Mouse (Mus musculus) heart, postnatal 0 days (tissue): ENCODE measurements around the gene Gnao1. TPM values are rescaled to one million over a fixed set of nuclear protein-coding genes. Genes with fewer than 3 reads are reported as not detected.

Source experiments
- ATAC-seq: fragments of 200-750 bp; cut with Nextera tagmentation; 2 replicates; pipeline ENCODE4 v1.8.0; 2017; ENCODE audit warnings: low read depth, moderate number of reproducible peaks, moderate library complexity; ENCODE audit not compliant: insufficient read depth
- DNase-seq: peaks from one replicate; pipeline ENCODE4 v3.0.0-alpha.2; 2016; ENCODE audit warnings: low spot score
- H3K27ac ChIP-seq: fragments of 300-500 bp; sonication (generic); 2 replicates; pipeline ENCODE4 v1.5.1; 2014; ENCODE audit warnings: low read depth, mild to moderate bottlenecking
- H3K27me3 ChIP-seq: fragments of 300-500 bp; sonication (generic); 2 replicates; pipeline ENCODE4 v1.6.1; 2014; ENCODE audit warnings: low read length, mixed read lengths; ENCODE audit not compliant: control insufficient read depth, insufficient read depth
- H3K36me3 ChIP-seq: fragments of 300-500 bp; sonication (generic); replicated peaks from 2 replicates; pipeline ENCODE4 v1.6.1; 2014; ENCODE audit warnings: low read length, mixed read lengths; ENCODE audit not compliant: control insufficient read depth, insufficient read depth
- H3K4me1 ChIP-seq: fragments of 300-500 bp; sonication (generic); 2 replicates; pipeline ENCODE4 v1.6.1; 2014; ENCODE audit warnings: antibody characterized with exemption; ENCODE audit not compliant: control insufficient read depth, insufficient read depth
- H3K4me2 ChIP-seq: fragments of 300-500 bp; sonication (generic); 2 replicates; pipeline ENCODE4 v1.6.1; 2014; ENCODE audit warnings: low read depth, mild to moderate bottlenecking, low read length, moderate library complexity
- H3K4me3 ChIP-seq: fragments of 300-500 bp; sonication (generic); 2 replicates; pipeline ENCODE4 v1.5.1; 2014; ENCODE audit warnings: low read depth, low read length
- H3K9ac ChIP-seq: fragments of 300-500 bp; sonication (generic); replicated peaks from 2 replicates; pipeline ENCODE4 v1.6.1; 2014; ENCODE audit warnings: low read depth, low read length, mixed read lengths
- H3K9me3 ChIP-seq: fragments of 300-500 bp; sonication (generic); replicated peaks from 2 replicates; pipeline ENCODE4 v1.6.1; 2016; ENCODE audit warnings: low read length; ENCODE audit not compliant: control insufficient read depth
- CTCF ChIP-seq: IDR thresholded peaks from 2 replicates; pipeline ENCODE4 v1.5.1; 2016; ENCODE audit warnings: antibody characterized with exemption, control low read depth, low read depth
- EP300 ChIP-seq: IDR thresholded peaks from 2 replicates; pipeline ENCODE4 v1.6.1; 2016; ENCODE audit warnings: antibody characterized with exemption, low read depth
- WGBS: fragments of 180-500 bp; shearing (Covaris S2); extraction: QIAGEN DNeasy Blood & Tissue Kit; methylation state at CpG from one replicate; pipeline ENCODE4 v1.1.7; 2014; 5-methylcytosine and 5-hydroxymethylcytosine counted together
- polyA plus RNA-seq: library from polyadenylated mRNA; unstranded; fragments of >200 nt; fragmentation: Nextera tagmentation; extraction: Ambion mirVana; gene quantifications from 2 replicates; pipeline ENCODE4 v1.2.1, GENCODE M21; 2015
- total RNA-seq: library from RNA; depleted of rRNA; stranded (reverse); fragments of >200 nt; gene quantifications from 2 replicates; pipeline ENCODE4 v1.2.3, GENCODE M21; 2014; ENCODE audit warnings: low replicate concordance

Gnao1 gene
- total and polyA plus RNA-seq, 2 experiments from 2014 or later = 5.9 to 10.7 TPM

- ATAC-seq (no peak), DNase-seq (no peak)
- no peak for TF ChIP-seq EP300
- TF ChIP-seq CTCF = no peak
Observed at GRCm38 (mm10) chr8:93886181-93886580, 76.4 kb downstream of the Gnao1 start.

GRCm38 (mm10) chr8:93888150-93888676 is 78.4 kb downstream of the Gnao1 start:
- DNase-seq (no peak), ATAC-seq (no peak)
- no peak overlapping the region for H3K4me3 ChIP-seq
- H3K9me3 ChIP-seq = no peaks in the 10 kb centered on the region
- no peaks in the 10 kb centered on the region for H3K27me3 ChIP-seq
- no peak overlapping the region for H3K9ac ChIP-seq
- H3K27ac ChIP-seq = peak overlapping the region; percentile 33; the same call in 1 of the 2 replicates
- H3K4me1 ChIP-seq = peaks cover 13% of the 10 kb centered on the region; the same call in 1 of the 2 replicates
- TF ChIP-seq CTCF (no peak), EP300 (no peak)
- H3K4me2 ChIP-seq = no peak overlapping the region
- no peaks in the 10 kb centered on the region for H3K36me3 ChIP-seq
- WGBS = 46% methylated on average over 4 of the region's 4 CpGs

More at GRCm38 (mm10) chr8:93886181-93886580, 76.4 kb downstream of the Gnao1 start:
- no peak overlapping the region for H3K9ac ChIP-seq
- H3K27me3 ChIP-seq = no peaks in the 10 kb centered on the region
- no peak overlapping the region for H3K4me2 ChIP-seq
- peaks cover 13% of the 10 kb centered on the region; the same call in 1 of the 2 replicates for H3K4me1 ChIP-seq
- H3K4me3 ChIP-seq = no peak overlapping the region
- H3K27ac ChIP-seq = no peak overlapping the region
- no peaks in the 10 kb centered on the region for H3K9me3 ChIP-seq
- WGBS = 85% methylated on average over 5 of the region's 5 CpGs
- H3K36me3 ChIP-seq = no peaks in the 10 kb centered on the region

- TF ChIP-seq EP300 (no peak), CTCF (no peak)
- Histone ChIP-seq H3K4me2 (no peak overlapping the region), H3K9me3 (no peaks in the 10 kb centered on the region), H3K36me3 (no peaks in the 10 kb centered on the region), H3K27ac (peak overlapping the region; percentile 33), H3K4me1 (peaks cover 13% of the 10 kb centered on the region; the same call in 1 of the 2 replicates), H3K9ac (no peak overlapping the region), H3K27me3 (no peaks in the 10 kb centered on the region), H3K4me3 (no peak overlapping the region)
- 54% methylated on average over 11 of the region's 11 CpGs for WGBS
- ATAC-seq (peak; percentile 86), DNase-seq (peak; percentile 54)
Observed at GRCm38 (mm10) chr8:93888702-93889480, 79.1 kb downstream of the Gnao1 start.

- H3K9ac ChIP-seq = no peak overlapping the region
- ATAC-seq (no peak), DNase-seq (no peak)
- 49% methylated on average over 3 of the region's 3 CpGs for WGBS
- no peaks in the 10 kb centered on the region for H3K9me3 ChIP-seq
- no peak for TF ChIP-seq CTCF
- no peak for TF ChIP-seq EP300
- H3K4me2 ChIP-seq = no peak overlapping the region
- no peak overlapping the region for H3K4me3 ChIP-seq
- peaks cover 12% of the 10 kb centered on the region; the same call in 1 of the 2 replicates for H3K4me1 ChIP-seq
- no peak overlapping the region for H3K27ac ChIP-seq
- no peaks in the 10 kb centered on the region for H3K27me3 ChIP-seq
- H3K36me3 ChIP-seq = no peaks in the 10 kb centered on the region
Observed at GRCm38 (mm10) chr8:93893556-93893955, 83.8 kb downstream of the Gnao1 start.

DNA sequence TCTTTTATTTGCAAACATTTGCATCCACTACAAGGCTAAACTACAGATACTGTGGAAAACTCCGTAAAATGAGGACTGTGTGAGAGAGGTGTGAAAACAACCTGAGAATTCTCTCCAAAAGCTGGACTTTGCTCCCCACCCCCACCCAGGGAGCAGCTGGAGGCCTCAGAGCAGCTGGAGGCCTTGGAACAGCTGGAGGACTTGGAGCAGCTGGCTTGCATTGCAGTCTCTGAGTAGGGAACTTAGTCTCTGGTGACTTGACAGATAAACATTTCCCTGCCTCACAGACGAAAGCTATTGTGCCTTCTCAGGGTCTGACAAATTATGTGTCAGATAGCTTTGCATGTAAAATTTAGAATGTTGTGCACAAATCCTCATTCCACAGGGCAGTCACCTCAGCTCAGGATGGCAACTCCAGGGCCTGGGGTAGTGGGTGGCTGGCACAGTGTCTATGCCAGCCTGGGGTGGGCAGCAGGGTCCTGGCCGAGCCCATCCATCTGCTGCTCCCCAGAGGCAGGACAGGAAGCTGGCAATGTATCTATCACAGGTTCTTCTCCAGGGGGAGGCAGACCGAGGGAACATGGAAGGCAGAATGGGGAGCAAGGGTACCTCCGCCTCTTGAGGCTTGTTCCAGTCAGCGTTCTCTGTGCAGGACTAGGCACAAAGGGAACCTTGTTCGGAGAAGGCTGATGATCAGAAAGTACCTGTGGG is 87.2 kb downstream of the Gnao1 start:
- no peak overlapping the region for H3K4me3 ChIP-seq
- H3K36me3 ChIP-seq = no peaks in the 10 kb centered on the region
- no peak overlapping the region for H3K27ac ChIP-seq
- no peak overlapping the region for H3K9ac ChIP-seq
- no peaks in the 10 kb centered on the region for H3K27me3 ChIP-seq
- no peaks in the 10 kb centered on the region for H3K4me1 ChIP-seq
- no peak for TF ChIP-seq EP300
- TF ChIP-seq CTCF = no peak
- 78% methylated on average over 7 of the region's 7 CpGs for WGBS
- no peaks in the 10 kb centered on the region for H3K9me3 ChIP-seq
- ATAC-seq (no peak), DNase-seq (no peak)
- no peak overlapping the region for H3K4me2 ChIP-seq
